Mouse (Mus musculus) embryonic facial prominence, embryonic 10.5 days (tissue): ENCODE results near the gene Prok2. TPM values are rescaled to one million over a fixed set of nuclear protein-coding genes. Genes with fewer than 3 reads are reported as not detected.
A peak's percentile ranks its signal among the peaks of the same experiment; 100 is the strongest.

Source experiments
- DNase-seq: peaks from one replicate; pipeline ENCODE4 v3.0.0-alpha.2; 2017; ENCODE audit warnings: low spot score
- H3K27ac ChIP-seq: fragments of 300-500 bp; sonication (generic); replicated peaks from 2 replicates; pipeline ENCODE4 v1.5.1; 2016; ENCODE audit warnings: mild to moderate bottlenecking
- H3K27me3 ChIP-seq: fragments of 300-500 bp; sonication (generic); replicated peaks from 2 replicates; pipeline ENCODE4 v1.6.1; 2016; ENCODE audit warnings: low read depth, mild to moderate bottlenecking; ENCODE audit not compliant: poor library complexity, severe bottlenecking
- H3K36me3 ChIP-seq: fragments of 300-500 bp; sonication (generic); replicated peaks from 2 replicates; pipeline ENCODE4 v1.6.1; 2016; ENCODE audit warnings: mild to moderate bottlenecking, moderate library complexity
- H3K4me1 ChIP-seq: fragments of 300-500 bp; sonication (generic); 2 replicates; pipeline ENCODE4 v1.6.1; 2016
- H3K4me3 ChIP-seq: fragments of 300-500 bp; sonication (generic); 2 replicates; pipeline ENCODE4 v1.5.1; 2016; ENCODE audit warnings: mild to moderate bottlenecking, moderate library complexity
- H3K9me3 ChIP-seq: fragments of 300-500 bp; sonication (generic); 2 replicates; pipeline ENCODE4 v1.6.1; 2016; ENCODE audit warnings: mild to moderate bottlenecking
- WGBS: fragments of 180-500 bp; shearing (Covaris S2); methylation state at CpG from one replicate; pipeline ENCODE4 v1.1.7; 2016; 5-methylcytosine and 5-hydroxymethylcytosine counted together
- polyA plus RNA-seq: library from polyadenylated mRNA; unstranded; fragments of >200 nt; fragmentation: Nextera tagmentation; extraction: Ambion mirVana; gene quantifications from 2 replicates; pipeline ENCODE4 v1.2.1, GENCODE M21; 2016

The Prok2 gene
- polyA plus RNA-seq, result 0.14 and 0.34 TPM in 2 replicates

GRCm38 (mm10) chr6:99725971-99726561 lies at the start of gene Prok2:
Prok2 (minus strand) TSS chr6:99726392.
- H3K27me3 ChIP-seq, result peaks cover 84% of the 10 kb centered on the region
- WGBS, result under 1% methylated on average over 61 of the region's 61 CpGs
- H3K27ac ChIP-seq, result peak within 1 kb of the TSS; percentile 57
- DNase-seq, result peak; percentile 59
- H3K9me3 ChIP-seq, result no peaks in the 10 kb centered on the region
- H3K4me3 ChIP-seq, result peak within 1 kb of the TSS; percentile 64
- H3K36me3 ChIP-seq, result no peaks in the 10 kb centered on the region
- peaks cover 14% of the 10 kb centered on the region for H3K4me1 ChIP-seq

DNA sequence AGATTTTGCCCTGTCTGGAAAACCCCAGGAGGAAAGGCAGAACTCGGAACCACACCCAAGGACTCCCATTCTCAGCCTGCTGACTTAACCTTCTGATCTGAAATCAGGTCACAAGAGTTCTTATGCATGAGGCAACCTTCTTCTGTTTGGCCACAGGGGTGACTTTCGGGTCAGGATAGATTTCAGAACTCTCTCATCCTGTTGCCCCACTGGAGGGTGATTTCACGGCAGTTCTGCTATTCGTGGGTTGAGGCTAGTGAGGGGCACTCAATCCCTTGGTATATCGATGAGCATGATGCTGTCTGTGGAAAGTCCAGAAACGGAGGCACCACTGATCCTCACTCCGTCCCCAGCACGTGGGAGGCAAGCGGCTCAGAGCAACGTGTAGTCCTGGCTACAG lies 48.5 kb upstream of the Prok2 start:
- H3K9me3 ChIP-seq, result no peaks in the 10 kb centered on the region
- no peak overlapping the region for H3K4me3 ChIP-seq
- peaks cover 7% of the 10 kb centered on the region for H3K27me3 ChIP-seq
- H3K4me1 ChIP-seq, result no peaks in the 10 kb centered on the region
- H3K27ac ChIP-seq, result no peak overlapping the region
- WGBS, result 82% methylated on average over 10 of the region's 10 CpGs
- H3K36me3 ChIP-seq, result no peaks in the 10 kb centered on the region
- no peak for DNase-seq

GRCm38 (mm10) chr6:99768495-99768894 lies 42.3 kb upstream of the Prok2 start:
- DNase-seq, result no peak
- 58% methylated on average over 5 of the region's 5 CpGs for WGBS
- no peak overlapping the region for H3K4me3 ChIP-seq

GRCm38 (mm10) chr6:99764916-99765315 lies 38.7 kb upstream of the Prok2 start:
- Histone ChIP-seq H3K36me3 (no peaks in the 10 kb centered on the region), H3K9me3 (no peaks in the 10 kb centered on the region), H3K27me3 (no peaks in the 10 kb centered on the region), H3K4me3 (no peak overlapping the region), H3K4me1 (no peaks in the 10 kb centered on the region), H3K27ac (no peak overlapping the region)
- DNase-seq, result no peak
- WGBS, result 90% methylated on average over 3 of the region's 3 CpGs

More at GRCm38 (mm10) chr6:99768495-99768894, 42.3 kb upstream of the Prok2 start:
- Histone ChIP-seq H3K4me1 (no peaks in the 10 kb centered on the region), H3K9me3 (no peaks in the 10 kb centered on the region), H3K27me3 (no peaks in the 10 kb centered on the region), H3K27ac (no peak overlapping the region), H3K36me3 (no peaks in the 10 kb centered on the region)

DNA sequence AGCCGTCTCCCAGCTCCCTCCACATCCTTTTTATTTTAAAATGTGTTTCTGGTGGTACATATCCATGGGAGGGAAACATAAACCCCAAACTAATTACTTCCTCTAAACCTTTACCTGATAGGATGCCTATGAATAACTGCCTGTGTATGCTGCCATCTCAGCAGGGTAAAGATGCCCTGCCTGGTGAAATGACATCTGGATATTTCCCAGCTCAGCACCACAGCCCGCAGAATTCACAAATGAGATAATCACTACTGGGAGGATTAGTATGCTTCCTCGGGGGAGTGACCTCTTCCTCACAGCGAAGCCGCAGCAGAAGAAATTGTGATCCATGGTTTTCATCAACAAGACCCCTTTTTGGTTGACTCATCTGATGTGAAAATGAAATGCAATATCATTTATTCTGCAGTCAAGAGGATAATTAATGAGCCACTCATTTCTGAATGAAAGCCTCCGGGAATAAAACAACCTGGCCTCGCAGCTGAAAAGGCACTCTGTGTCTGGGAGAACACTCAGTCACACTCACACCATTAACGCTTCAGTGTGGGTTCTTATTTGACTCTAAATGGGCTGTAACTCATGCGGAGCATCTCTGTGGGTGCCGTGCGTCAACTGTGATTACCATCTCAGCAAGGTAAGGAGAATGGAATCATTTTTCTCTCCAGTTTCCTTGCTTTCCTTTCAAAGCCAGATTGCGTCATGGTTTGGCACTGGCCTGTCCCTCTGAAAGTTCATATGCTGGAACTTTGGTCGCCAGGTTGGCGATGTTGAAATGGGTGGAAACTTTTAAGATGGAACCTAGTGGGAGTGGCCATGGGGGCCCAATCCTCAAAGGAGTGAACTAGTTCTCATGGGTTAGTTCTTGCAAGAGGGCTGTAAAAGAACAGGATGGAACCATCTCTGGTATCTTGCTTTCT lies 36.1 kb upstream of the Prok2 start:
- Histone ChIP-seq H3K27ac (no peak overlapping the region), H3K36me3 (no peaks in the 10 kb centered on the region), H3K4me3 (no peak overlapping the region), H3K27me3 (no peaks in the 10 kb centered on the region), H3K4me1 (no peaks in the 10 kb centered on the region), H3K9me3 (no peaks in the 10 kb centered on the region)
- 77% methylated on average over 14 of the region's 14 CpGs for WGBS
- DNase-seq, result no peak

DNA sequence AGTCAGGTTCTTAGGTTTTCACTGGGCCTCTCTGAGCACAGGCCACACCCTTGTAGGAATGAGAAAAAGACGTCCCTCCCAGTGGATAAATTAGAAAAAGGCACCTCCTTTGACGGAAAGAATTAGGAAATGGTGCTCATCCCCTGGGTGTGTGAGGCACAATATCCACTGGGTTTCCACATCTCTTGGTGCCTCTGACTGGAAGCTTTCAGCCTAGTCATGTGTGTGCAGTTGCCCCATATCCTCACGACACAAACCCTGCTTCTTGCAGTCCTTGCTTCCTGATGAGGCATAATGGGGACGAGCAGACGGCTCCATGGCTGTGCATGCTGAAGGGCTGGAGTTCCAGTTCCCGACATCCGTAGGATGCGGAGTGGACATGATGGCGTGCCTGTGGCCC lies 29.9 kb upstream of the Prok2 start:
- WGBS, result 88% methylated on average over 9 of the region's 9 CpGs
- H3K36me3 ChIP-seq, result no peaks in the 10 kb centered on the region
- H3K27ac ChIP-seq, result no peak overlapping the region
- peaks cover 17% of the 10 kb centered on the region for H3K27me3 ChIP-seq
- no peak for DNase-seq
- H3K4me1 ChIP-seq, result no peaks in the 10 kb centered on the region
- H3K9me3 ChIP-seq, result no peaks in the 10 kb centered on the region
- no peak overlapping the region for H3K4me3 ChIP-seq

DNA sequence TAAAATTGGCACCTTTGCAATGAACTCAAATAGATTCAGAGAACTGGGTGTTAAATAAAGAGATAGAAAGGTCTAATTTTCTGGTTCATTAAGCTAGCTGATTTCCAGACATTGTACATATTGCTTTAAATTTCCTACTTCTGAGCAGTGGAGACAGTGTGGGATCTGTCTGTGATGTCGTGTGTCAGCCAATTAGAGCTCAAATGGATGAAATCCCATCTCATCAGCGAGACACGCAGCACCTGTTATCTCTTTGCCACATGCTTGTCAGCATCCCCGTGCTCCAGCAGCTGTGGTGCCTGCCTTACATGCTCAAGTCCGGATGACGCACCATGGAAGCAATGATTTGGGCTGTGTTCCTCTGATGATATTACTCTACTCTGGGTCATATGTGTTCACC lies 25.1 kb upstream of the Prok2 start:
- Histone ChIP-seq H3K4me3 (no peak overlapping the region), H3K27ac (no peak overlapping the region), H3K36me3 (no peaks in the 10 kb centered on the region), H3K9me3 (no peaks in the 10 kb centered on the region), H3K27me3 (peaks cover 20% of the 10 kb centered on the region), H3K4me1 (no peaks in the 10 kb centered on the region)
- WGBS, result 85% methylated on average over 6 of the region's 6 CpGs
- no peak for DNase-seq

GRCm38 (mm10) chr6:99746275-99746674 lies 20.1 kb upstream of the Prok2 start:
- Histone ChIP-seq H3K4me3 (no peak overlapping the region), H3K27me3 (peaks cover 4% of the 10 kb centered on the region), H3K9me3 (no peaks in the 10 kb centered on the region), H3K27ac (no peak overlapping the region), H3K36me3 (no peaks in the 10 kb centered on the region), H3K4me1 (no peaks in the 10 kb centered on the region)
- WGBS, result 85% methylated on average over 5 of the region's 5 CpGs
- DNase-seq, result no peak

- WGBS, result 82% methylated on average over 3 of the region's 3 CpGs
- no peaks in the 10 kb centered on the region for H3K9me3 ChIP-seq
- H3K4me1 ChIP-seq, result no peaks in the 10 kb centered on the region
- no peak for DNase-seq
- H3K36me3 ChIP-seq, result no peaks in the 10 kb centered on the region
- H3K27ac ChIP-seq, result no peak overlapping the region
- no peak overlapping the region for H3K4me3 ChIP-seq
- H3K27me3 ChIP-seq, result no peaks in the 10 kb centered on the region
Observed at GRCm38 (mm10) chr6:99742866-99743265, 16.7 kb upstream of the Prok2 start.

DNA sequence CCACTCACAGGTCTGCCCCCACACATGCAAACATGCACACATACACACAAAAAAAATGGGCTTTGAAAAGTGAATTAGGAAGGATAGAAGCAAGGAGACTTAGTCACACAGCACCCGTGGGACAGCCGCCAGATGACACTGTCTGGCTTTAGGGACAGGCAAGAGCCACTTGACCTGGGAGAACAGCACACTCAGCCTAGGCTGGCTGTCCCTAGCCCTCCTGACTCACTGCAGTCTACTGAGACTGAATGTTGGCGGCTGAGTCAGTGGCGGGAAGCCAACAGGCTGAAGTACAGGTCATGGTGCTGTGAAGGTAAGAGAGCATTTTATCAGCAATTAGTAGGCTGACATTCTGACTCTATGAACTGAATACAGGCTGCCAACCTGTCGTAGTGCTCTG lies 8.5 kb upstream of the Prok2 start:
- no peaks in the 10 kb centered on the region for H3K4me1 ChIP-seq
- 83% methylated on average over 5 of the region's 5 CpGs for WGBS
- H3K27me3 ChIP-seq, result peaks cover 23% of the 10 kb centered on the region
- no peak overlapping the region for H3K4me3 ChIP-seq
- H3K9me3 ChIP-seq, result no peaks in the 10 kb centered on the region
- H3K27ac ChIP-seq, result no peak overlapping the region
- no peaks in the 10 kb centered on the region for H3K36me3 ChIP-seq
- no peak for DNase-seq

DNA sequence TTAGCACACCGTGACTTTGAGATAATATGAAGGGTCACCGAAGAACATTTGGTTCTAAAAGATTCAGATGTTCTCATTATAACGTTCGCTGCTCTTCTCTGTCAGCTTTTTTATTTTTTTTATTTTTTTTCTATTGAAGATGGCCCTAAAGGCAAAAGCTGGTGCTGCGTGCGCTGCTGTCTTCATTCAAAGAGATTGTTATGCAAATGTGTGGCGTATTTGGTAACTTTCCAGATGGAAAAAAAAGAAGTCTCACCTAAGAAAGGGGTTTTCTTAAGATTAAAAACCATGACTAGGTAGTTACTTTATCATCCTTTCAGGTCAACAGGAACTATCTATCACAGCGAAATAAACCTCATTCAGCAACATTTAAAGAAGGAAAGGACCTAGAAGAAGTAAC lies 6.5 kb upstream of the Prok2 start:
- WGBS, result 87% methylated on average over 8 of the region's 8 CpGs
- no peaks in the 10 kb centered on the region for H3K36me3 ChIP-seq
- H3K4me1 ChIP-seq, result no peaks in the 10 kb centered on the region
- H3K27ac ChIP-seq, result no peak overlapping the region
- DNase-seq, result no peak
- H3K4me3 ChIP-seq, result no peak overlapping the region
- no peaks in the 10 kb centered on the region for H3K9me3 ChIP-seq
- H3K27me3 ChIP-seq, result peaks cover 43% of the 10 kb centered on the region

DNA sequence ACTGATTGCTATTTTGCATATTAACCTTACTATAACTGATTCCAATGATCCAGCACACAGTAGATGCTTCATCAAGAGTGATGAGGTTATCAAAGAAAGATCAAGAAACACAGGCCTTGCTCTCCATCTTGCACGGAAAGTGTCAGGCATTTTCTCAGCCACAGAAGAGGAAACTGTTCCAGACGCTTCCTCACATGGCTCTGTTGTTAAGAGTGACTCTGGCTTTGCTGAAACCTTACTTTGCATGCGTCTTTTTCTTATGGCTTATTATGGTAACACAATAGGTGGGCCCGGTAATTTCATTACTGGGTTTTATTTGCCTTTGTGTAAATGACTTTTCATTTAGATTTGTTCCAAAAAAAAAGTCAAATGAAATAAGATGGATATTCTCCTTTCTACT lies 5.7 kb upstream of the Prok2 start:
- no peak for DNase-seq
- Histone ChIP-seq H3K4me3 (no peak overlapping the region), H3K36me3 (no peaks in the 10 kb centered on the region), H3K27ac (no peak overlapping the region), H3K27me3 (peaks cover 50% of the 10 kb centered on the region), H3K4me1 (peaks cover under 1% of the 10 kb centered on the region; the same call in 1 of the 2 replicates), H3K9me3 (no peaks in the 10 kb centered on the region)
- WGBS, result 82% methylated on average over 4 of the region's 4 CpGs

- Histone ChIP-seq H3K4me3 (no peak overlapping the region), H3K27ac (no peak overlapping the region), H3K27me3 (peaks cover 65% of the 10 kb centered on the region), H3K36me3 (no peaks in the 10 kb centered on the region), H3K4me1 (peaks cover 14% of the 10 kb centered on the region), H3K9me3 (no peaks in the 10 kb centered on the region)
- WGBS, result 87% methylated on average over 4 of the region's 4 CpGs
- no peak for DNase-seq
Observed at GRCm38 (mm10) chr6:99729853-99730252, 3.7 kb upstream of the Prok2 start.
